Mouse (Mus musculus) induced T-regulatory cell, adult 2 months (primary cell): ENCODE measurements around the gene Rpl32.

Experiments
- DNase-seq: peaks from one replicate; pipeline ENCODE4 v3.0.0-alpha.2; 2012; ENCODE audit warnings: low read depth

The Rpl32 gene

DNA sequence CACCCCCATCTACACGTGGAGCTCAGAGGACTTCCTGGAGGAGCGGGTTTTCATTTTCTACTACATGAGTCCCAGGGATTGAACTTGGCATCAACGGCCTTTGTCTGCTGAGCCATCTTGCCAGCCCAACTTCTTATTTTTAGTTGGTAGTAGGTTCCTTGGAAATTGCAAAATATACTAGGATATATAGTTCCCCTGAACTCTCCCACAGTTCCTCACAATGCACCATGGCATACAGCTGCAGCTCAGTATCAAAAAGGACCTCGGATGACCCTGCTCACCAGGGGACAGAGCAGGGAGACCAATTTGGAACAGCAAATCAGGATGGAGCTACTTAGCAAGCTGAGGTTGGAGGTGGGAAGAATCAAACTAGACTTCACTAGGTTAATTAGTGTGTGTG, 6.5 kb upstream of the Rpl32 start:
- no peak for DNase-seq

GRCm38 (mm10) chr6:115814104-115814503, 5.6 kb upstream of the Rpl32 start:
- peak; percentile 70 for DNase-seq

DNA sequence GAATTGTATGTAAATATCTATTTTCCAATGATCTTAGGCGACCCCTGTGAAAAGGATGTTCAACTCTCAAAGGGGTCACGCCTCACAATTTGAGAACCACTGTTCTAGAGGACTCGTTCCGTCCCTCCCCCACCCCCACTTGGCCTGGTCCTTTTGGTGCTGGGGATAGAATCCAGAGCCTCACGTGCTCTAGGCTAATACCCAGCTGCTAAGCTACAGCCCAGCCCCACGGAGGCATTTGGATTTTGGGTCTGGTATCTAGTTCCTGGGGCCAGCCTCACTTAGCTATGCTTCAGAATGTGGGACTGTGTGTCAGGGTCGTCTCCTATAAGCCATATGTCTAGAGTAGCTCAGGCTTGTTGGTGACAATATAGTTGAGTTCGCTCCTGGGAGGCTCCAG, 3.1 kb upstream of the Rpl32 start:
- no peak for DNase-seq

- no peak for DNase-seq
Measured at GRCm38 (mm10) chr6:115808196-115808487, 405 bp downstream of the Rpl32 start.

GRCm38 (mm10) chr6:115807464-115808195, 917 bp downstream of the Rpl32 start:
- DNase-seq: no peak

- no peak for DNase-seq
Measured at GRCm38 (mm10) chr6:115804432-115805192, 3.9 kb downstream of the Rpl32 start.

GRCm38 (mm10) chr6:115803541-115804382, 4.8 kb downstream of the Rpl32 start:
- DNase-seq: peak; percentile 74

- DNase-seq: no peak
Measured at GRCm38 (mm10) chr6:115801811-115802210, 6.7 kb downstream of the Rpl32 start.

GRCm38 (mm10) chr6:115792691-115793215, 15.8 kb downstream of the Rpl32 start:
- DNase-seq: peak; percentile 55

DNA sequence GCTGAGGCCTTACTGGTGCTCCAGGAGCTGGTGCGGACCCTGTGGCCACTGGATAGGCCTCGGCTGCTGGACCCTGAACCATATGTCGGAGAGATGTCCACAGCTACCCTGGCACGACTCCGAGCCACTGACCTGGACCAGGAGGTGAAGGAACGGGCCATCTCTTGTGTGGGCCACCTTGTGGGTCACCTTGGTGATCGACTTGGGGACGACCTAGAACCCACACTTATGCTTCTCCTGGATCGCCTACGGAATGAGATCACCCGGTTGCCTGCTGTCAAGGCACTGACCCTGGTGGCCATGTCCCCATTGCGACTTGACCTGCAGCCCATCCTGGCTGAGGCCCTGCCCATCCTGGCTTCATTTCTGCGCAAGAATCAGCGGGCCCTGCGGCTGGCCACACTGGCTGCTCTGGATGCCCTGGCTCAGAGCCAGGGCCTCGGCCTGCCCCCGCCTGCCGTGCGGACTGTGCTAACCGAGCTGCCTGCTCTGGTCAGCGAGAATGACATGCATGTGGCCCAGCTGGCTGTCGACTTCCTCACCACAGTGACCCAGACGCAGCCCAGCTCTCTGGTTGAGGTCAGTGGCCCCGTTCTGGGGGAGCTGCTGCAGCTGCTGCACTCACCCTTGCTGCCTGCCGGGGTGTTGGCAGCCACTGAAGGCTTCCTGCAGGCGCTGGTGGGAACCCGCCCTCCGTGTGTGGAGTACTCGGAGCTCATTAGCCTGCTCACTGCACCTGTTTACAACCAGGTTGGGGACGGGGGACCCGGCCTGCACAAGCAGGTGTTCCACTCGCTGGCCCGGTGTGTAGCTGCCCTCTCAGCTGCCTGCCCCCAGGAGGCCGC, 16.5 kb downstream of the Rpl32 start:
- DNase-seq: no peak

DNA sequence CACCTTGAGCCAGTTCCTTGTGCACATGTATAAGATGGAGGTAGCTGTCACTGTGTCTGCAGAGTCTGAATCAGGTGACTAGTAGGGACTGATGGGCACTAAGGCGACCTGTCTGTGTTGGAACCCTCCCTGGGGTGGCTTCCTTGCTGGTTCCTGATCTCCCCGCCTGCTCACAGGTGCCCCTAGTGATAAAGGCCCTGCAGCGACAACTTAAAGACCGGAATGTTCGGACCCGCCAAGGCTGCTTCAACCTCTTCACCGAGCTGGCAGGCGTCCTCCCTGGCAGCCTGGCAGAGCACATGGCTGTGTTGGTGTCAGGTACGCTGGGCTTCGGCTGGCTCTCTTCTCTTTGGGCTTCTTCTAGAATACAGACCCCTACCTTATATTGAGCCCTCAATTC, 17.5 kb downstream of the Rpl32 start:
- DNase-seq: no peak

GRCm38 (mm10) chr6:115782781-115783180, 25.8 kb downstream of the Rpl32 start:
- DNase-seq: no peak

DNA sequence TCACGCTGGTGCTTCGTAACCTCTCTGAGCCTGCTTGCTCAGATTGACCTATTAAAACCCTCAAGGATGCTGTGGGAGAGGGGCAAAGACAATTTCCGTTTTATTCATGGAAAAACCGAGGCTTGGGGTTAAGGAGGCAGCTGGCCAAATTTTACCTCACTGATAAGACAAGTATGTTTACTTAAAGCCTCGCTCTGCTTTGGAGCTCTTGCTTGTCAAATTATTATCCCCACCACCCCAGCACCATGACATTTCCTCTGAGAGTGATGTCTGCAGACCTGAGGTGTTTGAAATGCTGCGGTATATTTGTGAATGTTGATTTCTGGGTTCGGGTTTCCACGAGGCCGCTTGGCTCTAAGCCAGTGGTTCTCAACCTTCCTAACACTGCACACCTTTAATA, 32.2 kb downstream of the Rpl32 start:
- no peak for DNase-seq

GRCm38 (mm10) chr6:115775838-115776237, 32.7 kb downstream of the Rpl32 start:
- DNase-seq: no peak

- peak; percentile 81 for DNase-seq
Measured at GRCm38 (mm10) chr6:115774501-115774921, 34.0 kb downstream of the Rpl32 start, which contains the start of gene Cand2. TSS of gene Cand2 (plus strand) at chr6:115774538.

DNA sequence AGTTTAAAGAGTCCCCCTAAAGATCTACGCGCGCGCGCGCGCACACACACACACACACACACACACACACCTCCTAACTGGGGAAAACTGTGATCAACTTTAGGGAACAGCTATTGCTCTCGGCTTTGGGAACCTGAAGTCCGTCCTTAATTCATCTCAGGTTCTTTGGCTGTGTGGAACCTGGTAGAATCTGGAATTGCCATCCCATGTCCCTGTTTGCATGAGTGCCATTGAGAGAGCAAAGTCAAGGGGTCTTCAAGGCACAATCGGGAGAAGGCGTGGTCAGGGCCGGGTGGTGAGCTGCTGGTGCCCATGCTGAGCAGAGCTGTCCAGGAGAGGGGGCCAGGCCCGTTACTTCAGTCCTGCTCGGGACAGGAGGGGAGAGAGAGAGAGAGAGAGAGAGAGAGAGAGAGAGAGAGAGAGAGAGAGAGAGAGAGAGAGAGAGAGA, 34.6 kb downstream of the Rpl32 start:
- peak; percentile 64 for DNase-seq

DNA sequence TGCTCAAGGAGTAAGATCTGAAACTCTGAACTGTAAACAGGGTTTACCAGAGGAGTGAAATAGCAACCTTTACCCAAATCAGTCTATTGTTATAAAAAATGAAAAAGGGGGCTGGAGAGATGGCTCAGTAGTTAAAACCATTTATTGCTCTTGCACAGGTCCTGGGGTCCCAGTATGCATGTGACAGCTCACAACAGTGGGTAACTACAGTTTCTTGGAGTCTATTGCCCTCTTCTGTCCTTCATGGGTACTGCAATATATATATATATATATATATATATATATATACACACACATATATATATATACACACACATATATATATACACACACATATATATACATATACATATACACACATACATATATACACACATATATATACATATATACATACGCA, 35.9 kb downstream of the Rpl32 start:
- peak; percentile 69 for DNase-seq

- no peak for DNase-seq
Measured at GRCm38 (mm10) chr6:115772201-115772600, 36.3 kb downstream of the Rpl32 start.

GRCm38 (mm10) chr6:115770852-115771251, 37.7 kb downstream of the Rpl32 start:
- DNase-seq: no peak

DNA sequence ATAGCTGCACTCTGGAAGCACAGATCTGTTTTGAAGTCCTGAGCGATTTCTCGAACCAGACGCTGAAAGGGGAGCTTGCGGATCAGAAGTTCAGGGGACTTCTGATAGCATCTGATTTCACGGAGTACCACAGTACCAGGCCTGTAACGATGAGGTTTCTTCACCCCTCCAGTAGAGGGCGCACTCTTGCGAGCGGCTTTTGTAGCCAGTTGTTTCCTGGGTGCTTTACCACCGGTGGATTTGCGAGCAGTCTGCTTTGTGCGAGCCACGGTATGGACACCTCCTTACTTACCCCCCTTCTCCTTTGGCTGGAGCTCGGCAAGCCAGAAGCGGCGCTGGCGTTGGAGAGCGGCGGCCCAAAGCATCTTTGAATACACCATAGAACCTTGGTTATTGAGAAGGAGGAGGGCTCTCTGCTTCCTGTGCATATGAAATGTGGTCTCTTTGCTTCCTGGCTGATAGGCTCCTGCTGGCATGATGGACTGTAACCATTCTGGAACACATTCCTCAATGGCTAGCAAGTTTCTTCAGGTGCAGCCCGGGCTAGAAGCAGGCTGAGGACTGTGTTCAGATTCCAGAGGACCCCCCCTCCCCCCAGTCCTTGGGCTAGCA, 38.4 kb downstream of the Rpl32 start:
- DNase-seq: no peak

DNA sequence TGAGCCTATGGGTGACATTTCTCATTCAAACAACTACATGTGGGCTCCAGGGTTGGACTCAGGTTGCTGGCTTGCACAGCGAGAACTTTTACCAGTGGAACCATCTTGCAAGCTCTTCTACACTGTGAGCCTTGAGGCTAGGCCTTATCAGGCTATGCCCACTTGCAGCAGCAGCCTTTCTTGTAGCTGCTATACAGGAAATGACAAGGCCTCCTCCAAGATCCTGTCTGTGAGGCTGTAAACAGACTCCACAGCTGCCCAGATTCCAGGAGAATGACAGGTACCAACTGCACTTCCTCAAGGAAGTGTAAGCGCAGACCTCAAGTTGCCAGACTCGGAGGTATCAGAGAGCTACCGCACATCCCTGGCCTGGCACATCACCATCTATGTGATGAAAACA, 40.3 kb downstream of the Rpl32 start:
- DNase-seq: no peak
